Mouse (Mus musculus) olfactory bulb, adult 2 months (tissue): ENCODE data around the gene Mrgprb2. TPM values are rescaled to one million over a fixed set of nuclear protein-coding genes. Genes with fewer than 3 reads are reported as not detected.

Experiments used
- H3K27ac ChIP-seq: fragments of 200-500 bp; 2 replicates; pipeline ENCODE4 v1.5.1; 2012; ENCODE audit warnings: low read depth, low read length; ENCODE audit not compliant: insufficient read depth
- H3K4me1 ChIP-seq: fragments of 200-500 bp; 2 replicates; pipeline ENCODE4 v1.6.1; 2012; ENCODE audit warnings: low read length; ENCODE audit not compliant: control insufficient read depth, insufficient read depth
- H3K4me3 ChIP-seq: fragments of 200-500 bp; 2 replicates; pipeline ENCODE4 v1.5.1; 2012; ENCODE audit warnings: mild to moderate bottlenecking, low read depth, low read length, moderate library complexity; ENCODE audit not compliant: insufficient read depth
- CTCF ChIP-seq: fragments of 200-500 bp; IDR thresholded peaks from 2 replicates; pipeline ENCODE4 v1.5.1; 2012; ENCODE audit warnings: low read depth, mild to moderate bottlenecking, low read length, moderate library complexity; ENCODE audit not compliant: insufficient read depth
- POLR2A ChIP-seq: fragments of 200-500 bp; IDR thresholded peaks from 2 replicates; pipeline ENCODE4 v1.6.1; 2012; ENCODE audit warnings: mild to moderate bottlenecking, low read depth, low read length, moderate library complexity; ENCODE audit not compliant: insufficient read depth
- polyA plus RNA-seq: library from polyadenylated mRNA; stranded (reverse); fragments of >200 nt; gene quantifications from 2 replicates; pipeline ENCODE4 v1.2.4, GENCODE M21; 2012; ENCODE audit warnings: low replicate concordance; ENCODE audit not compliant: missing spikeins, insufficient read depth, insufficient read length

The Mrgprb2 gene
- polyA plus RNA-seq: not detected in 2 replicates

- Histone ChIP-seq H3K4me3 (no peak within 1 kb of the TSS), H3K27ac (no peak within 1 kb of the TSS)
- TF ChIP-seq POLR2A: no peak
- no peak for TF ChIP-seq CTCF
Measured at GRCm38 (mm10) chr7:48557986-48558385, at the start of gene Mrgprb2. TSS of gene Mrgprb2 (minus strand) at chr7:48558086.

More at GRCm38 (mm10) chr7:48557986-48558385, at the start of gene Mrgprb2:
- H3K4me1 ChIP-seq: no peaks in the 10 kb centered on the region

Other genes with a start within 250 kb of the Mrgprb2 start
- not detected in 2 replicates for gene Mrgprb8, start 169.6 kb downstream of the Mrgprb2 start, polyA plus RNA-seq
- not detected in 2 replicates for gene Mrgprb1, start 101.7 kb downstream of the Mrgprb2 start, polyA plus RNA-seq
- gene Mrgprx2, start 58.8 kb downstream of the Mrgprb2 start, polyA plus RNA-seq: not detected in 2 replicates
- gene Mrgprb3, start 85.7 kb upstream of the Mrgprb2 start, polyA plus RNA-seq: not detected in 2 replicates
- gene Zdhhc13, start 230.9 kb upstream of the Mrgprb2 start, polyA plus RNA-seq: not detected in 2 replicates